Mouse (Mus musculus): Measurements from ENCODE around the gene Megf8. TPM values are rescaled to one million over a fixed set of nuclear protein-coding genes. Genes with fewer than 3 reads are reported as not detected.

The Megf8 gene
- polyA plus RNA-seq, 1 experiment from 2014 or later: 19.1 TPM

DNA sequence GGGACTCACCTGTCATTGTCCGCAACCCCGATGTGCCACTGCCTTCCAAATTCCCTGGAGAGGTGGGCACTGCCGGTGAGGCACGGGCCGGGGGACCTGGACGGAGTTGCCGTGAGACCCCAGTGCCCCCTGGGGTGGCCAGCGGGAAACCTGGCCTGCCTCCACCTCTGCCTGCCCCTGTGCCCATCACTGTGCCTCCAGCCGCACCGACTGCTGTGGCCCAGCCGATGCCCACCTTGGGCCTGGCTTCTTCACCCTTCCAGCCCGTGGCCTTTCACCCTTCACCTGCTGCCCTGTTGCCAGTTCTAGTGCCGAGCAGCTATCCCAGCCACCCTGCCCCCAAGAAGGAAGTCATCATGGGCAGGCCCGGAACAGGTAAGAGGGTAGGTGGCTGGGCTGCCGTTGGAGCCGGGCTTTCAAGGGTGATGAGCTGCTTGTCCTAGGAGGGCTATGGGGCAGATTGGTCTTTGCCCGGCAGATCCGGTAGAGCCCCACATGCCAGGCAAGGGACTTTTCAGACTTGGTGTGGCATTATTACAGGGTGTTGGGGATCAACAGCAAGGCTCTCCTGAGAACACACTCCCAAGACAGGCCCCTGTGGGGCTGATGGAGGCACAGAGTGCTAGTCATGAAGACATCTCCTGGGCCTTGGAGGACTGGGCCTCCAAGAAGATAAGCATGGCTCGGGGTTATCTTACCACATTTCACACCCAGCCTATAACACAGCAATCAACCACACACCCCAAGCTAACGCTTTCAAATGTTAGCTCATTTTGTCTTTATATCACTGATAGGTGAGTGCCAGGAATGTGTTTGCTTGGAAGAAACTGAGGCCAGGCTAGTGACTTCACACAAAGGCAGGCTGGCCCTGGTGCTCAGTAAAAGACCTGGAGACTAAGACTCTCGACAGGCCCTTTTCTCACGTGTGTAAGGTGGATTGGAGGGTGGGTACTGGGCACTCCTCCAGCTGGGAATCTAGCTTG lies 43.4 kb upstream of the Megf8 start:
- H3K9me3 ChIP-seq: no peaks in the 10 kb centered on the region

DNA sequence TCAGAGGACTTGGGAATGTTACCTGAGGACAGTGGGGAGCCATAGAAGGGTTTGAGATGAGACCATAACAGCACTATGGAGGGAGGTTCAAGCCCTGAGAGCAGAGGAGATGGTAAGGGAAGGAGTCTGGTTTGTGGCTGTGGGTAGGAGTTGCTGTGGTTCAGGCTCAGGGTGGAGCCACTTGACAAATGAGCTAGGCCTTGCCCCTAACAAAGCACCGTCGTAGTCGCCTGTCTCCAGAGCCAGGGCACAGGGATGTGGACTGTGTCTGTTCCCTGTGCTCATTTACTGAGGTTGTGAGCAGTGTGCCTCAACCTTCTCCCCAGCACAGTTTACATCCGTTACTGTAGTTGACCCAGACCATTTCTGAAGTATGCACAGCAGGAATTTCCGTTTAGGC lies 42.4 kb upstream of the Megf8 start:
- peaks cover 43% of the 10 kb centered on the region for H3K4me1 ChIP-seq
- 0 out of 2 replicates have a peak overlapping the region, but pooled peaks have one; percentile 12 for H3K4me2 ChIP-seq (replicated peaks)
- ATAC-seq (ENCODE audit: low FRiP score, low read depth): no peak
- H3K9me3 ChIP-seq: no peaks in the 10 kb centered on the region
- no peak overlapping the region for H3K4me3 ChIP-seq
- no peaks in the 10 kb centered on the region for H3K27me3 ChIP-seq (replicated peaks)
- no peak overlapping the region for H3K9ac ChIP-seq
- no peak overlapping the region for H3K27ac ChIP-seq
- peaks cover 32% of the 10 kb centered on the region for H3K36me3 ChIP-seq
- WGBS: 63% methylated on average over 5 of the region's 5 CpGs

More for the DNA sequence above, 43.4 kb upstream of the Megf8 start:
- Histone ChIP-seq H3K27ac (no peak overlapping the region), H3K9ac (peak overlapping the region; percentile 14; the same call in 1 of the 2 replicates), H3K4me1 (peaks cover 47% of the 10 kb centered on the region), H3K4me3 (no peak overlapping the region), H3K4me2 (replicated peaks) (peak overlapping the region; percentile 10; the same call in 1 of the 2 replicates), H3K36me3 (peaks cover 32% of the 10 kb centered on the region), H3K27me3 (replicated peaks) (no peaks in the 10 kb centered on the region)
- no peak for ATAC-seq (ENCODE audit: low FRiP score, low read depth)
- WGBS: 92% methylated on average over 22 of the region's 22 CpGs

DNA sequence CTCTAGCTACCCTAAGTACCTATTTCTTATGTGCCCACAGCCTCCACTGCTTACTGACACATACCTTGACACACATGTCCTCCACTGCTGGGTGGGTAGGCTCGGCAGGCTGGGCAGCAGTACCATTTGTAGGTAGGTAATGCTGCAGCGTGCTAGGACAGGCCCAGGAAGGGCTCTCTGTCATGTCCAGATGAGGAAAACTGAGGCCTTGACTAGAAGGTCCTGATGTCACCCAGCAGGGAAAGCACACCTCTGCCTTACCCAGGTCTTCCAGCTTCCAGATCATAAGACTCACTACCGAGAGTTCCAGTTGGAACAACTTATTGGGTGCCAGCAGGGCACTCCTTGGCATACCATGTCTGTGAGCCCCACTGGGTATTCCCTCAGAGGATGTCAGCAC lies 42.0 kb upstream of the Megf8 start:
- H3K4me2 ChIP-seq (replicated peaks): 0 out of 2 replicates have a peak overlapping the region, but pooled peaks have one; percentile 12
- no peak overlapping the region for H3K27ac ChIP-seq
- H3K4me1 ChIP-seq: peaks cover 43% of the 10 kb centered on the region
- no peak overlapping the region for H3K4me3 ChIP-seq
- H3K27me3 ChIP-seq (replicated peaks): no peaks in the 10 kb centered on the region
- ATAC-seq (ENCODE audit: low FRiP score, low read depth): no peak
- no peaks in the 10 kb centered on the region for H3K9me3 ChIP-seq
- H3K9ac ChIP-seq: no peak overlapping the region
- 90% methylated on average over 3 of the region's 3 CpGs for WGBS
- H3K36me3 ChIP-seq: peaks cover 32% of the 10 kb centered on the region

DNA sequence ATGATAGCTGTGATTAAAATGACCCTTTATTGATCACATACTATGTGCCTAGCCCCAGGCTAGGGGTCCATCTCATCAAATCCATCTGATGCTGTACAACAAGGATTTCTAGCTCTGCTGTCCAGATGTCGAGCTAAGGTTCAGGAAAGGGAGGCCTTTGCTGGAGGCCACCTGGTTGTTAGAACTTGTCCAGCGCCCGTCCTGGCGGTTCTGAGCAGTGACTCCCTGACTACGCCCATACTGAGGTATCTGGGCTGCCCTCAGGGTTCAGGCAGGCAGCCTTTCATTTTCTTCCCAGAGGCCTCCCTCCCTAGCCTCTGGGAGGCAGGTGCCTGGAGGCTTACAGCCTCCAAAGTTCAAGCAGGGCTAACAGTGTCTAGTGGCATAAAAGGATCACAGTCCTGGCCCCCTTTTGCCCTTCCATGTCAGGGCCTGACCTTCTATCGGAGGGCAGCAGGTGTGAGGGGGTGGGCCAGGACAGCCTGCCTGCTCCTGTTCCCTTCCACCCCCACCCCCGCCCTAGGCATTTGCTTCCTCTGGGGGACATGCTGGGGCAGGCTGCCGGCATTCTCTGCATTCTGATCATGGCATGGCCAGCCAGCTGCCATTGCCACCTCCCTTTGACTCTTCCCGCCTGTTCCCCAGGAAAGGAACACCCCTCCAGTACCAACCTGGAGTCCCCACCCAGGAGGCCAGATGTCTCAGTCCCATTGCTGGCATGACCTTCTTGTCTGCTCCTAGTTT lies 41.2 kb upstream of the Megf8 start:
- Histone ChIP-seq H3K4me3 (no peak overlapping the region), H3K4me2 (replicated peaks) (peak overlapping the region; percentile 14; the same call in 1 of the 2 replicates), H3K36me3 (peaks cover 32% of the 10 kb centered on the region), H3K27me3 (replicated peaks) (no peaks in the 10 kb centered on the region), H3K4me1 (peaks cover 50% of the 10 kb centered on the region), H3K27ac (no peak overlapping the region), H3K9me3 (no peaks in the 10 kb centered on the region), H3K9ac (no peak overlapping the region)
- no peak for ATAC-seq (ENCODE audit: low FRiP score, low read depth)
- WGBS: 60% methylated on average over 9 of the region's 9 CpGs

DNA sequence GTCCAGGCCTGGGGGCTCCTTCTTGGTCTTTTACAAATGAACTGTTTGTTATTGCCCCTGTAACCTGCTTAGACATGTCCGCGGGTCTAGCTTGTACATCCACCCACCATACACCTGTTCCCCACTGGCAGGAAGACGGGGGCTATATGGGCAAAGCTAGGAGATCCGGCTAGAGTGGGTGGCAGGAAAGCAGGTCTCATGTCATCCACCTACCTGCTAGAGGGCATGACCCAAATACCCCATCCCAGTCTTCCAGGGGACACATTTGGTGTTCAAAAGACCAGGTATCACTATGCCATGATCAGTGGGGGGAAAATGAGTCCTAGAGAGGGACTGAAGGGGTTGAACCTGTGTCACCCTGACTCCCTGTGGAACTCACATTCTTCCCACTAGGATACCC lies 39.6 kb upstream of the Megf8 start:
- Histone ChIP-seq H3K4me1 (peaks cover 57% of the 10 kb centered on the region), H3K9me3 (no peaks in the 10 kb centered on the region), H3K9ac (peak overlapping the region; percentile 42), H3K4me3 (no peak overlapping the region), H3K36me3 (peaks cover 15% of the 10 kb centered on the region), H3K4me2 (replicated peaks) (peak overlapping the region; percentile 95), H3K27me3 (replicated peaks) (no peaks in the 10 kb centered on the region), H3K27ac (no peak overlapping the region)
- WGBS: 86% methylated on average over 4 of the region's 4 CpGs
- no peak for ATAC-seq (ENCODE audit: low FRiP score, low read depth)

DNA sequence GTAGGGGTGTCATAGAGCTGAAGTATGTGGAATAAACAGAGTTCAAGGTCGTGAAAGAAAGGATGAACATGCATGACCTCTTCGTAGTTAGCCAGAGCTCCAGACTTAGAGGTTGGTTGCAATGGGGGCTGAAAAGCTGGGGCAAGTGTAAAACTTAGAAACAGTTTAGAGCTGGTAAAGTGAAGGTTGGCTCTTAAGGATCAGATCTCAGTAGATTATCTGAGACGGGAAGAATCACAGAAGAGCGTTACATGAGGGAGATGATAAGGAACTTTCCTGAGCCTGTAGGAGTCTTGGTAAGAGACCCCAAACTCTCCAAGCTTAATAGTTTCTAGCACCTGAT lies 39.0 kb upstream of the Megf8 start:
- H3K4me1 ChIP-seq: peaks cover 60% of the 10 kb centered on the region
- H3K27ac ChIP-seq: no peak overlapping the region
- H3K9ac ChIP-seq: peak overlapping the region; percentile 42

DNA sequence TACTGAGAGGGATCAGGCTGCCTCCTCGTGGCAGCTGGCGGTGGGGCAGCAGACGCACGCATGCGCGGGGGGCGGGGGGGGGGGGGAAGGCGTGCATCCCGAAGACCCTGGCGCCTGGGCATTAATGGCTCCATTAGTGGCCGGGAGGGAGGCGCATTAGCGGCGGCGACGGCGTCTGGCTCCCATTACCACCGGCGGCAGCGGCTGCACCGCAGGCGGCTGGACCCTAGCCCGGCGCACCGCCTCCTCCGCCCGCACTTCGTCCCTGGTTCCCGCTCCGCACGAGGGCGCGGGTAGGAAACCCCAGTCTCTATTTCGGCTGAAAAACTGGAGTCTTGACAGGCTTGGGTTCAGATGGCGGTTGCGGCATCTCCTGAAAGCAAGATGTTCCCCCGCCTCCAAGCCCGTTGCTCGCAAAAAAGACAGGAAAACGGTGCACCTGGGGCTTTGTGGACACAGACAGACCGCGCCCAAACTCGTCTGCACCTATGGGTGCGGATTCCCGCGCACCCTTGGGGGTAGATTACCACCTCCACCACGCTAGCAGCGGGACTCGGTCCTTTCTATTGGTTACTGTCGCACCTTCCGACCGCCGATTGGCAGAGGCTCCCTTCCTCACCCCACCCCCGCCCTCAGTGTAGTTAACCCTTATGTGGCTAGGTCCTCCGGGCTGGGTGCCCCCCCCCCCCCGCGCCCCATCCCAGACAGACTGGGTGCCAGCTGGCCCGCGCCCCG lies 38.5 kb upstream of the Megf8 start:
- Histone ChIP-seq H3K27ac (peak overlapping the region; percentile 96), H3K4me2 (replicated peaks) (peak overlapping the region; percentile 95), H3K4me1 (peaks cover 66% of the 10 kb centered on the region), H3K27me3 (replicated peaks) (no peaks in the 10 kb centered on the region), H3K36me3 (peaks cover 4% of the 10 kb centered on the region; the same call in 1 of the 2 replicates), H3K9ac (peak overlapping the region; percentile 79), H3K4me3 (peak overlapping the region; percentile 53), H3K9me3 (no peaks in the 10 kb centered on the region)
- under 1% methylated on average over 54 of the region's 60 CpGs for WGBS
- peak; percentile 64 for ATAC-seq (ENCODE audit: low FRiP score, low read depth)

More for the DNA sequence above, 39.0 kb upstream of the Megf8 start:
- ATAC-seq (ENCODE audit: low FRiP score, low read depth): no peak
- H3K36me3 ChIP-seq: peaks cover 9% of the 10 kb centered on the region
- no peaks in the 10 kb centered on the region for H3K9me3 ChIP-seq
- peak overlapping the region; percentile 53 for H3K4me3 ChIP-seq
- no peaks in the 10 kb centered on the region for H3K27me3 ChIP-seq (replicated peaks)
- peak overlapping the region; percentile 95 for H3K4me2 ChIP-seq (replicated peaks)
- WGBS: 15% methylated on average over 4 of the region's 4 CpGs

DNA sequence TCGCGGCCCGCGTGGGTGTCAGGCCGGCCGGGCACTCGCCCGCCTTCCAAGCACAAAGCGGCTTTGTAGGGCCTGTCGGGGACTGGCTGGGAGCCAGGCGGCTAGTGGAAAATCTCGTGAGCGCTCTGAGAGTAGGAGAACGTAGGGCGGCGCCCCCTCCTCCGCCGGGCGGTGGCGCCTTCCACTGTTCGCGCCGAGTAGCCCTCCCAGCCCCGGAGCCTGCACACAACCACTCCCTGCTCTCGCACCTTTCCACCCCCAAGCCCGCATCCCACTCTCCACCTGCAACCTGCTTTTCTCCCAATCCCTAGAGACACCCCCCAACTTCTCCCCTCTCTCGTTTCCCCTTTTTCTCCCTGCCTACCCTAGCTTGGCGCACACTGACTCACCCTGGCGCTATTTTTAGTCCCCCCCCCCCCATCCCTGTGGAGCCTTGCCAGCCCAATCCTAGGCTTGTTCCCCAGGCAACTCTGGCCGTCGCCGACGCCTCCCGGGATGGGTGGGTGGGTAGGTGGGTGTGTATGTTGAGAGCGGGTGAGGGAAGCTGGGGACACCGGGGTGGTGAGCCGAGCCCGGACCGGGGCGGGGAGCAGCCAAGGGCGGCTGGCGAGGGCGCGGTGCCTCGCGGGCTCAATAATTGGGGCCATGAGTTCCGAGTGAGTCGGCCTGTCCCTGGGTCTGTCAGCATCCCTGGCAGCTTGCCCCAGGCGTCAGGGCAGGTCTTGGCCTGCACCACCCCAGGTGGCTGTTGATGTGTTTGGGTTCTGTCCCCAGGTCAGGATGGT lies 37.7 kb upstream of the Megf8 start:
- no peaks in the 10 kb centered on the region for H3K36me3 ChIP-seq
- peak overlapping the region; percentile 95 for H3K4me2 ChIP-seq (replicated peaks)
- no peaks in the 10 kb centered on the region for H3K27me3 ChIP-seq (replicated peaks)
- H3K27ac ChIP-seq: peak overlapping the region; percentile 96
- H3K4me1 ChIP-seq: peaks cover 71% of the 10 kb centered on the region
- peak; percentile 57 for ATAC-seq (ENCODE audit: low FRiP score, low read depth)
- H3K9me3 ChIP-seq: no peaks in the 10 kb centered on the region
- H3K9ac ChIP-seq: peak overlapping the region; percentile 79
- WGBS: under 1% methylated on average over 49 of the region's 49 CpGs
- H3K4me3 ChIP-seq: peak overlapping the region; percentile 53

DNA sequence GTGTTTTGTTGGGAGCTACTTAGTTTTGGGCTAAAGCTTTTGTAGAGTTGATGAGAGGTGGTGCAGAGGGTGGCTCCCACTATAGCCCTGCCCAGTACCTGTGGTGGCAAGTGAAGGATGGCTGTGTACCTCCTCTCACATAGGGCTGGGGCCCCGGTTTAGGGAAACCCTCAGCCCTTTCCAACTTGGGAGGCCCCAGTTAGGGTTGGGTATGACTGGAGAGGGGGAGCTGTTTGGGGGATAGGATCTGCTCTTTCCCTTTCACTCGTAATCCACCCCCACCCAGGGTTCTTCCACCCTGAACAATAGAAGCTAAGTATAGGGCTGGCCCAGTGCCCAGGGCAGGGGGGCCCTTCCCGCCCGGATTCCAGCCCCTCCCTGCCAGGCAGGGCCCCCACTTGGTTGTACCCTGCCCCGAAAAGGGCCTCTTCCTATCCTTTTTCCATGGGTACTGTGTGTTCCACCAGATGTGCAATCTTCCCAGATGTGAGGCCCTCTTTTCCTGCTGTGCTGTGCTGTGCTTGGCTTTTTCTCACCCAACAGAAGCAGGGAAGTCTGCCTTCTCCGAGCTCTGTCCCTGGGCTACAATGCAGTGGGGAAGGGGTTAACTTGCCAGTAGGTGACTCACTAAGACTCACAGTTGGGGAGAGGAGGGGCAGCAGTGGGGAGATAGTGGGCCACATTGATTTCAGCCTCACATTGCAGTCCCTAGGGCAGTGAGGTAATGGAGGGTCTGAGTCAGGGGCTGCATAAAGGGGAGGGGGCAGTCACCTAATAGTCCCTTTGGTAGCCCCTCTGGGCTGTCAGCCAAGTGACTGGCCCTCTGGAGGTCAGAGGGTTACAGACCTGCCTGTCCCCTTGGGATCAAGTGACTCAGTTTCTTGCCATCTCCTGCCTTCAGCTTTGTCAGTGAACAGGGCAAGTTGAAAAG lies 36.8 kb upstream of the Megf8 start:
- Histone ChIP-seq H3K4me1 (peaks cover 69% of the 10 kb centered on the region), H3K9me3 (no peaks in the 10 kb centered on the region), H3K4me2 (replicated peaks) (peak overlapping the region; percentile 95), H3K9ac (peak overlapping the region; percentile 79), H3K4me3 (peak overlapping the region; percentile 53), H3K27me3 (replicated peaks) (no peaks in the 10 kb centered on the region), H3K36me3 (peaks cover 6% of the 10 kb centered on the region), H3K27ac (peak overlapping the region; percentile 96)
- peak; percentile 7 for ATAC-seq (ENCODE audit: low FRiP score, low read depth)
- WGBS: 2% methylated on average over 6 of the region's 6 CpGs

DNA sequence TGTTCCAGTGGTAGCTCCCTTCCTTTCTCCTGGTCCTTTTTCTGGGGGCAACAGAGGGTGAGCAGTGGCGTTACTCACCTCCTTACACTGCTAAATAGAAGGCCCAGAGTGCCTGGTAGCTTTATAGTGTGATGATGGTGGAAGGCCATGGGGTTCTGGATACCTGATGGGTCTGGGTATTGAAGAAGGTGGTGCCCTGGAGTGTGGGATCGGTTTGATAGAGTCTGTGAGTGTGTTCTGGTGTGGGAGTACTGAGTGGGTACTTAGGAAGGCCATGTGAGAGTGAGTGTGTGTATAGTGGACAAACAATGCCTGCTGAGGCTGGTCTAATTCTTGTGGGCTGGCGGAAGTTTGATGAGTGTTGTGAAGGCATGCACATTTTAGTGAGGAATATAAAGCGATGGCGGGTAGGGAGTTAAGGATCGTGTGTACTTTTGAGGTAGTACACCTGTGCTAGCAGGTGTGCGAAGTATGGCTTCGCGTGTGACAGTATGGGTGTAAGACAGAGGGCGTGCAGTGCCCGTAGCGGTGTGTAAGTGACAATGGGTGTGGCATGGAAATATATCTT lies 35.7 kb upstream of the Megf8 start:
- Histone ChIP-seq H3K4me2 (replicated peaks) (peak overlapping the region; percentile 95), H3K27ac (peak overlapping the region; percentile 96), H3K4me3 (peak overlapping the region; percentile 71), H3K9me3 (no peaks in the 10 kb centered on the region), H3K9ac (peak overlapping the region; percentile 36; the same call in 1 of the 2 replicates), H3K27me3 (replicated peaks) (no peaks in the 10 kb centered on the region), H3K4me1 (peaks cover 59% of the 10 kb centered on the region), H3K36me3 (peaks cover 18% of the 10 kb centered on the region)
- 26% methylated on average over 12 of the region's 12 CpGs for WGBS
- no peak for ATAC-seq (ENCODE audit: low FRiP score, low read depth)

All from neural tube, embryonic 12.5 days (tissue).